Mouse (Mus musculus) cerebellum, adult 2 months (tissue): ENCODE data around the gene Rpp25l.

Experiments
- CTCF ChIP-seq: fragments of 200-500 bp; IDR thresholded peaks from 2 replicates; pipeline ENCODE4 v1.5.1; 2011; ENCODE audit warnings: low read depth, mild to moderate bottlenecking, control low read depth, low read length, moderate library complexity, borderline replicate concordance; ENCODE audit not compliant: insufficient read depth
- POLR2A ChIP-seq: fragments of 200-500 bp; IDR thresholded peaks from 2 replicates; pipeline ENCODE4 v1.6.1; 2011; ENCODE audit warnings: low read length, control low read depth, borderline replicate concordance; ENCODE audit not compliant: insufficient read depth

DNA sequence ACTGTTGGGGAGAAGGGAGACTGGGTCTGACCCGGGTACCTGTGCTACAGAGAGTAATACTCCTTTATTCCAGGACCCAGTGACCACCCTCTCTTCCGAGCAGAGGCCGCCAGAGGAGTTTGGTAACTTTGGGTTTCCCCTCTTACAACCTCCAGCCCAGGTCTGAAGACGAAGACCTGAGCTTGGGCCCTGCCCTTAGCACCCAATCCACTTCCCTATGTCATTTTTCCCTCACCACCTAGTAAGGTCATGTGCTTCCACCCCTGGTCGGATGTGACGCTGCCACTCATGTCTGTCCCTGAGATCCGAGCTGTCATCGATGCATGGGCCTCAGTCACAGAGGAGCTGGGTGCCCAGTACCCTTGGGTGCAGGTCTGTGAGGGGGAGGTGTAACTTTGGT lies 43.1 kb upstream of the Rpp25l start:
- TF ChIP-seq POLR2A: no peak
- no peak for TF ChIP-seq CTCF
